7 mouse cellular contexts compared by ENCODE assay signal in genomic region chr9:83350613-83351012, GRCm38 (mm10).
DNase-seq lines count a peak whose midpoint lies in the region; ATAC-seq and TF ChIP-seq lines count a peak whose summit lies in the region.

No protein-coding gene starts in this region.

- no peak overlapping the region for H3K4me2 ChIP-seq in embryonic facial prominence, embryonic 11.5 days (ENCODE audit: low read depth, low read length)
- no peak overlapping the region for H3K4me2 ChIP-seq in limb, embryonic 12.5 days

- H3K36me3 ChIP-seq in embryonic facial prominence, embryonic 11.5 days (replicated peaks; ENCODE audit: control insufficient read depth, insufficient read depth, low read depth, low read length), result no peaks in the 10 kb centered on the region
- H3K36me3 ChIP-seq in limb, embryonic 12.5 days, result no peaks in the 10 kb centered on the region
- no peaks in the 10 kb centered on the region for H3K36me3 ChIP-seq in thymus, adult 2 months (ENCODE audit: control insufficient read depth, insufficient read depth, low read length)

- H3K4me3 ChIP-seq in embryonic facial prominence, embryonic 11.5 days (ENCODE audit: low read depth, low read length), result no peak overlapping the region
- H3K4me3 ChIP-seq in limb, embryonic 12.5 days (replicated peaks), result no peak overlapping the region
- H3K4me3 ChIP-seq in thymus, adult 2 months (ENCODE audit: control insufficient read depth, insufficient read depth, low read length), result no peak overlapping the region

- no peak for TF ChIP-seq POLR2A in thymus, adult 2 months (IDR thresholded peaks at IDR 0.05; ENCODE audit: control insufficient read depth, extremely low read depth, insufficient read depth, low read length, poor library complexity)

- no peak for TF ChIP-seq CTCF in thymus, adult 2 months (IDR thresholded peaks at IDR 0.05; ENCODE audit: borderline replicate concordance, control insufficient read depth, extremely low read depth, insufficient read depth, low read length, poor library complexity)

- H3K9ac ChIP-seq in embryonic facial prominence, embryonic 11.5 days (replicated peaks; ENCODE audit: low read length), result no peak overlapping the region
- no peak overlapping the region for H3K9ac ChIP-seq in limb, embryonic 12.5 days (replicated peaks)

- peak; percentile 12 for DNase-seq in right cerebral cortex, adult 18-20 months
- no peak for DNase-seq in right cerebral cortex, postnatal 25 days
- peak; percentile 73 for DNase-seq in embryonic facial prominence, embryonic 11.5 days (ENCODE audit: low spot score)
- DNase-seq in heart, postnatal 14 days, result peak; percentile 53 to 69
- peak; percentile 26 for DNase-seq in right cerebral cortex, postnatal 4 days
- no peak for DNase-seq in thymus, adult 2 months

- H3K4me1 ChIP-seq in embryonic facial prominence, embryonic 11.5 days (ENCODE audit: control insufficient read depth, insufficient read depth, low read length), result peaks cover 9% of the 10 kb centered on the region
- peaks cover 33% of the 10 kb centered on the region for H3K4me1 ChIP-seq in limb, embryonic 12.5 days (replicated peaks)
- no peaks in the 10 kb centered on the region for H3K4me1 ChIP-seq in thymus, adult 2 months (replicated peaks; ENCODE audit: control insufficient read depth, insufficient read depth, low read length)

- 10% methylated on average over 5 of the region's 5 CpGs for WGBS in embryonic facial prominence, embryonic 11.5 days
- 15% methylated on average over 5 of the region's 5 CpGs for WGBS in limb, embryonic 12.5 days
- 78% methylated on average over 5 of the region's 5 CpGs for WGBS in thymus, adult 2 months

- peak overlapping the region; percentile 44; the same call in 1 of the 2 replicates for H3K27ac ChIP-seq in embryonic facial prominence, embryonic 11.5 days (replicated peaks; ENCODE audit: low read depth, low read length)
- 0 out of 2 replicates have a peak overlapping the region, but pooled peaks have one; percentile 66 for H3K27ac ChIP-seq in limb, embryonic 12.5 days
- no peak overlapping the region for H3K27ac ChIP-seq in thymus, adult 2 months (ENCODE audit: control insufficient read depth, insufficient read depth, low read length)

- no peaks in the 10 kb centered on the region for H3K9me3 ChIP-seq in embryonic facial prominence, embryonic 11.5 days (replicated peaks; ENCODE audit: control insufficient read depth, low read length)
- no peaks in the 10 kb centered on the region for H3K9me3 ChIP-seq in limb, embryonic 12.5 days

- H3K27me3 ChIP-seq in embryonic facial prominence, embryonic 11.5 days (ENCODE audit: control insufficient read depth, insufficient read depth, low read length), result no peaks in the 10 kb centered on the region
- no peaks in the 10 kb centered on the region for H3K27me3 ChIP-seq in limb, embryonic 12.5 days
- H3K27me3 ChIP-seq in thymus, adult 2 months (ENCODE audit: control insufficient read depth, insufficient read depth, low read length), result no peaks in the 10 kb centered on the region

- peak; percentile 58; the same call in 1 of the 2 replicates for ATAC-seq in embryonic facial prominence, embryonic 11.5 days (replicated peaks; ENCODE audit: insufficient number of reproducible peaks, low FRiP score, low TSS enrichment, low read depth)
- no peak for ATAC-seq in limb, embryonic 12.5 days (ENCODE audit: insufficient number of reproducible peaks, insufficient read depth, low FRiP score, low TSS enrichment, low read depth)

- intact Hi-C loops in heart, postnatal 14 days (cut with DNase I), result no loop called here

Comparison
In these comparisons a context has a peak if more than half of its experiments do, and no peak if none do; other contexts are left out.
1. DNase-seq: peak in right cerebral cortex, adult 18-20 months (single experiment), embryonic facial prominence, embryonic 11.5 days (single experiment), heart, postnatal 14 days (2 of 2) and right cerebral cortex, postnatal 4 days (single experiment); none in right cerebral cortex, postnatal 25 days (single experiment) and thymus, adult 2 months (single experiment).